Mouse (Mus musculus) left cerebral cortex, adult 6 months (tissue): Measurements from ENCODE around the gene Oog1. TPM values are rescaled to one million over a fixed set of nuclear protein-coding genes. Genes with fewer than 3 reads are reported as not detected.

Source experiments
- long read RNA-seq, 2 experiments: library from polyadenylated mRNA; unstranded; transcript quantifications; one replicate each; pipeline ENCODE4 v2.0.0; 2019 to 2020
- polyA plus RNA-seq: library from polyadenylated mRNA; unstranded; fragments of <200 nt; fragmentation: Nextera tagmentation; gene quantifications from 2 replicates; pipeline ENCODE4 v1.2.3, GENCODE M21; 2021

Gene Oog1
- polyA plus RNA-seq = not detected in 2 replicates
- long read RNA-seq, experiment 1 = 0 reads
- long read RNA-seq, experiment 2 = 0 reads

DNA sequence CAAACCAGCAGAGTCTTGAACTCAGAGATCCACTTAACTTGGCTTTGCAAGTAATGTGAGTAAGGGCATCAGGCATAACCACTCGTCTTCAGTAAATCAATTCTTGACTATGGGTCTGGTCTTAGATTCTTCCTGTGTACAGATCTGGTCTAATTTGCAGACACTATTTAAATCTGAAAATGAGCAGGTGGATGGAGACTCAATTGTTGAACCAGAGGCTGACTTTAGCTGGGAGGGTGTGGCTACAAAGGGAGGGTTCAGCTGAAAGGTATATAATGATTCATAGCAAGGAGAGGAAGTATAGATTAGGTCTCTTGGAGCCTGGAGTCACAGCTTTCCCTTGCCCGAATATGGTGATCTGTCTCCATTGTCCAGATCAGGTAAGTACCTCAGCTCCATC, at the start of gene Oog1:
Gene Oog1, plus strand, starts transcription at position 301 of the 400 bp plus-strand sequence.

DNA sequence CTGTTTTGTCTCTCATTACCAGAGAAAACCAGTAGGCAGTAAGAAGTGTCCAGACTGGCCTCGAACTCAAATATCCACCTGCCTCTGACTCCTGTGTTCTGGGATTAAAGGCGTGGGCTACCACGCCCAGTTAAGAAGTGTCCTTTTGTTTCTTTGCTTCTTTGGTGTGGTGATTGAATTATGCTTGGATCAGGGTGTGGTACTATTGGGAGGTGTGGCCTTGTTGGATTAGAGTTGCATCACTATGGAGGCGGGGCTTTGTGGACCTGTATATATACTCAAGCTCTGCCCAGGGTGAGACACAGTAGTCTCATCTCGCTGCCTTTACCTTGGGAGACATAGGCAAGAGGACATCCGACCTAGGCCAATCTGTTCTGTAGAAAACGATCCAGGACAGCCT, 16.1 kb downstream of the Oog1 start, which contains the start of gene Gm4027:
Gene Gm4027, plus strand, starts transcription at position 301 of the 400 bp plus-strand sequence.

DNA sequence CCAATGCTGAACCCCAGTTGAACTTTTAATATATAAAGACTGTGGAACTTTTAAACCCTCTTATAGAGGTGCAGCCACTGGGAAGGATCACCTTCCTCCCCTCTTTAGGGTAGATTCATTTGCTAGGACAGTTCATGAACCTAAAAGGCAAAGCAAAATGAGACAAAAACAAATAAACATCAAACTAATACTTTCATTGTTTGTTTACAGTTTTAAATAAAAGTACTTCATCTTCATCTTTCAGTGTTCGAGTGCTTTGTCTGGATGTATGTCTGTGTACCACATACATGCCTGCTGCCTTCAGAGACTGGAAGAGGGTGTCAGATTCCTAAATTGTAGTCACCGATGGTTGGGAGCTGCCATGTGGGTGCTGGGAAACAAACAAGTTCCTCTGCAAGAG, 42.0 kb downstream of the Oog1 start, which contains the start of gene Gm16381:
Gene Gm16381, minus strand, starts transcription at position 101 of the 400 bp plus-strand sequence.

Other genes with a start within 250 kb of the Oog1 start
- 22.0 and 26.6 TPM in 2 replicates for gene Sptlc2, start 214.3 kb upstream of the Oog1 start, polyA plus RNA-seq
- gene Slirp, start 158.8 kb upstream of the Oog1 start, polyA plus RNA-seq = 374 and 398 TPM in 2 replicates
- 5.7 and 10.5 TPM in 2 replicates for gene Alkbh1, start 158.7 kb upstream of the Oog1 start, polyA plus RNA-seq
- gene Snw1, start 130.4 kb upstream of the Oog1 start, polyA plus RNA-seq = 54.4 and 58.2 TPM in 2 replicates
- gene Gm5788, start 108.0 kb upstream of the Oog1 start, polyA plus RNA-seq = not detected in 2 replicates
- not detected in 2 replicates for gene Gm8300, start 88.4 kb upstream of the Oog1 start, polyA plus RNA-seq
- gene Gm4027, start 16.2 kb downstream of the Oog1 start, polyA plus RNA-seq = not detected in 2 replicates
- gene Gm16381, start 41.9 kb downstream of the Oog1 start, polyA plus RNA-seq = not detected in 2 replicates
- not detected in 2 replicates for gene Gm21319, start 173.1 kb downstream of the Oog1 start, polyA plus RNA-seq
- not detected in 2 replicates for gene Gm21936, start 192.8 kb downstream of the Oog1 start, polyA plus RNA-seq
- gene BB287469, start 213.9 kb downstream of the Oog1 start, polyA plus RNA-seq = not detected in 2 replicates
- not detected in 2 replicates for gene Gm2001, start 239.7 kb downstream of the Oog1 start, polyA plus RNA-seq